Mouse (Mus musculus) bone marrow macrophage, adult 2 months (primary cell): ENCODE results near the gene Actrt2.

Experiments
- CTCF ChIP-seq: IDR thresholded peaks from 2 replicates; pipeline ENCODE4 v1.5.1; 2012; ENCODE audit warnings: low read depth, mild to moderate bottlenecking, low read length, moderate library complexity
- POLR2A ChIP-seq: IDR thresholded peaks from 2 replicates; pipeline ENCODE4 v1.6.1; 2012; ENCODE audit warnings: mild to moderate bottlenecking, low read depth, low read length, borderline replicate concordance

- TF ChIP-seq CTCF (no peak), POLR2A (no peak)
Measured at GRCm38 (mm10) chr4:154674966-154675365, 7.3 kb upstream of the Actrt2 start.
